Mouse (Mus musculus): Measurements from ENCODE around the gene Mgat5. TPM values are rescaled to one million over a fixed set of nuclear protein-coding genes. Genes with fewer than 3 reads are reported as not detected.

Gene Mgat5
- polyA plus RNA-seq, 1 experiment from 2014 or later: 6.2 TPM

DNA sequence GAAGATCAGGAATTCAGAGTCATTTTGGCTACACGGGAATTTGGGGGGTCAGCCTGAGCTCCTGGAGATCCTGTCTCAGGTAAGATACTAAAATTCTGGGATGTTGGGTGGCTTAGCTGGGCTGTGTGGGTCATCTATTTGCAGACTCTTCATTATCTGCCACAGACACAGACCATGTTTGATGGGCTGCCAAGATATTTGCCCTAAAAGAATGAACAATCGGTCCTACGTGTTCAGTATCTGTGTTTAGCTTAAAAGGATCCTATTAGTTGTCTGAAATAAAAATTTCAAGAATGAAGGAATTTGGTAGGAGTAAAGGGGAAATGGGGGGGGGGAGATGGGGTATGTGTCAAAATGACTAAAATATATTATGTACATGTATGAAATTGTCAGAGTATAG is 105.9 kb downstream of the Mgat5 start:
- 87% methylated on average over 3 of the region's 3 CpGs for WGBS
- no peaks in the 10 kb centered on the region for H3K27me3 ChIP-seq
- H3K9me3 ChIP-seq: no peaks in the 10 kb centered on the region
- H3K4me1 ChIP-seq: no peaks in the 10 kb centered on the region
- H3K9ac ChIP-seq: no peak overlapping the region
- H3K27ac ChIP-seq: no peak overlapping the region
- no peak for ATAC-seq (ENCODE audit: insufficient number of reproducible peaks, insufficient read depth, low FRiP score, low TSS enrichment)
- no peak overlapping the region for H3K4me3 ChIP-seq
- H3K4me2 ChIP-seq (replicated peaks): no peak overlapping the region
- H3K36me3 ChIP-seq: no peaks in the 10 kb centered on the region

- no peak overlapping the region for H3K4me2 ChIP-seq (replicated peaks)
- H3K4me1 ChIP-seq: peaks cover 3% of the 10 kb centered on the region; the same call in 1 of the 2 replicates
- no peak overlapping the region for H3K9ac ChIP-seq
- no peak overlapping the region for H3K27ac ChIP-seq
- no peaks in the 10 kb centered on the region for H3K27me3 ChIP-seq
- H3K9me3 ChIP-seq: no peaks in the 10 kb centered on the region
- H3K36me3 ChIP-seq: no peaks in the 10 kb centered on the region
- H3K4me3 ChIP-seq: no peak overlapping the region
- no peak for ATAC-seq (ENCODE audit: insufficient number of reproducible peaks, insufficient read depth, low FRiP score, low TSS enrichment)
- WGBS: 56% methylated on average over 8 of the region's 8 CpGs
Observed at GRCm38 (mm10) chr1:127313652-127314350, 109.0 kb downstream of the Mgat5 start.

GRCm38 (mm10) chr1:127315763-127316627 is 111.2 kb downstream of the Mgat5 start:
- no peak overlapping the region for H3K4me3 ChIP-seq
- no peaks in the 10 kb centered on the region for H3K9me3 ChIP-seq
- no peaks in the 10 kb centered on the region for H3K36me3 ChIP-seq
- ATAC-seq (ENCODE audit: insufficient number of reproducible peaks, insufficient read depth, low FRiP score, low TSS enrichment): no peak
- H3K4me1 ChIP-seq: peaks cover 3% of the 10 kb centered on the region; the same call in 1 of the 2 replicates
- no peak overlapping the region for H3K9ac ChIP-seq
- H3K4me2 ChIP-seq (replicated peaks): no peak overlapping the region
- WGBS: 87% methylated on average over 13 of the region's 13 CpGs
- no peaks in the 10 kb centered on the region for H3K27me3 ChIP-seq
- no peak overlapping the region for H3K27ac ChIP-seq

GRCm38 (mm10) chr1:127316651-127317050 is 111.8 kb downstream of the Mgat5 start:
- no peak overlapping the region for H3K4me2 ChIP-seq (replicated peaks)
- H3K9me3 ChIP-seq: no peaks in the 10 kb centered on the region
- H3K27ac ChIP-seq: no peak overlapping the region
- H3K27me3 ChIP-seq: no peaks in the 10 kb centered on the region
- WGBS: 83% methylated on average over 6 of the region's 6 CpGs
- H3K4me1 ChIP-seq: peaks cover 3% of the 10 kb centered on the region; the same call in 1 of the 2 replicates
- H3K36me3 ChIP-seq: no peaks in the 10 kb centered on the region
- no peak overlapping the region for H3K4me3 ChIP-seq
- H3K9ac ChIP-seq: no peak overlapping the region
- ATAC-seq (ENCODE audit: insufficient number of reproducible peaks, insufficient read depth, low FRiP score, low TSS enrichment): no peak

DNA sequence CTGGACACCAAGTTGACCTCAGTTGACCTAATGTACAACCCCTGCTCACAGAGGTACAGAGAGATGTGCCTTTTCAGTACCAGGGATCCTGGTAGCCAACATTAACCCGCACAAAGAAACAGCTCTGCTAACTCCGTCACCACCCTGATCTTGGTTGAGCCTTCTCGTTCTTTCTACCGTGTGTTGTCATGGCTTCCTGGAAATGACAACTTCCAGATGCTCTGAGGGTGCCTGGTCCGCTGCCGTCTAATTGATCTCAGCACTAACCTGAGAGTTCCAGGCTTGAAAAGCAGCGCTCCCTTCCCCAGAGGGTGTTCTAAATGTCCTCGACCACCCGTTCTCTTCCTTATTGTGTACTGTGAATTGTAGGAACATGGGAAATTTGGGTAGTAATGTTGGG is 112.7 kb downstream of the Mgat5 start:
- no peaks in the 10 kb centered on the region for H3K9me3 ChIP-seq
- H3K4me2 ChIP-seq (replicated peaks): no peak overlapping the region
- H3K27me3 ChIP-seq: no peaks in the 10 kb centered on the region
- H3K9ac ChIP-seq: no peak overlapping the region
- no peak overlapping the region for H3K27ac ChIP-seq
- ATAC-seq (ENCODE audit: insufficient number of reproducible peaks, insufficient read depth, low FRiP score, low TSS enrichment): no peak
- no peaks in the 10 kb centered on the region for H3K36me3 ChIP-seq
- 41% methylated on average over 9 of the region's 9 CpGs for WGBS
- H3K4me1 ChIP-seq: peaks cover 3% of the 10 kb centered on the region; the same call in 1 of the 2 replicates
- no peak overlapping the region for H3K4me3 ChIP-seq

DNA sequence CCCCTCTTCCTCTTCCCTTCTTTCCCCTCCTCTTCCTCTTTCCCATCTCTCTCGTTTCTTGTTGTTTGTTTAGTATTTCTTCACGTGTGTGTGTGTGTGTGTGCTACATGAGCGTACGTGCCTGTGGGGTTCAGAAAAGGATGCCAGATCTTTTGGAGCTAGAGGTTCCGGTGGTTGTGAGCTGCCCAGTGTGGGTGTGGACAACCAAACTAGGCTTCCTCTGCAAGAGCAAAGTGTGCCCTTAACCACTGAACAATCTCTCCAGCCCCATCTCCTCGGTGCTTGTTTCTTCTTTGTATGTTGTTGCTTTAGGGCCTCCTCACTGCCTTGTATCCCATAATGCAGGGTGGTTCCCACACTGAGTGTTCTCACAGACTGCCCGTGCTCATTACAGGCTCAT is 113.7 kb downstream of the Mgat5 start:
- Histone ChIP-seq H3K36me3 (0 out of 2 replicates have a peak, but pooled peaks cover under 1% of the 10 kb centered on the region), H3K4me1 (peaks cover 3% of the 10 kb centered on the region; the same call in 1 of the 2 replicates), H3K4me3 (no peak overlapping the region), H3K27me3 (no peaks in the 10 kb centered on the region), H3K9me3 (no peaks in the 10 kb centered on the region), H3K4me2 (replicated peaks) (no peak overlapping the region), H3K9ac (no peak overlapping the region), H3K27ac (no peak overlapping the region)
- 86% methylated on average over 7 of the region's 7 CpGs for WGBS
- no peak for ATAC-seq (ENCODE audit: insufficient number of reproducible peaks, insufficient read depth, low FRiP score, low TSS enrichment)

- Histone ChIP-seq H3K4me1 (peaks cover 3% of the 10 kb centered on the region; the same call in 1 of the 2 replicates), H3K27me3 (no peaks in the 10 kb centered on the region), H3K27ac (no peak overlapping the region), H3K9me3 (no peaks in the 10 kb centered on the region), H3K4me3 (no peak overlapping the region), H3K36me3 (peaks cover 12% of the 10 kb centered on the region; the same call in 1 of the 2 replicates), H3K4me2 (replicated peaks) (no peak overlapping the region), H3K9ac (no peak overlapping the region)
- ATAC-seq (ENCODE audit: insufficient number of reproducible peaks, insufficient read depth, low FRiP score, low TSS enrichment): no peak
- WGBS: 68% methylated on average over 6 of the region's 6 CpGs
Observed at GRCm38 (mm10) chr1:127319768-127320167, 115.0 kb downstream of the Mgat5 start.

DNA sequence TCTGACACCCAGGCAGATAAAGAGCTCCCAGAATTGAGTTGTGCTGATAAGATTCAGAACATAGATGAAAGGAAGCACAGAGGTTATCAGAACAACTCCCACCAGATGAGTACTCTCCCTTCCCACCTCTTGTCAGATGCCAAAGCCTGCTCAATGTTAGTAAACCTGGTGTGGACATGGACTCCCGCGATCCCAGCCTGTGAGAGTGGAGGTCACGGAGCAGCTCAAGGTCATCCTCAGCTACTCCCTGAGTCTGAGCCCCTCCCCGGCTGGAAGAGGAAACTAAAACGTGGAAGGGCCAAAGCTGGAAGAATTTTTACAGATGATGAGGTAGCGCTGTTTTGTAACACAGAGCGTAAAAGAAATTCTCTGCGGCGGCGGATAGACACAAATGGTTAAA is 116.1 kb downstream of the Mgat5 start:
- H3K36me3 ChIP-seq: peaks cover 12% of the 10 kb centered on the region; the same call in 1 of the 2 replicates
- H3K4me3 ChIP-seq: no peak overlapping the region
- H3K9me3 ChIP-seq: no peaks in the 10 kb centered on the region
- no peak for ATAC-seq (ENCODE audit: insufficient number of reproducible peaks, insufficient read depth, low FRiP score, low TSS enrichment)
- H3K27ac ChIP-seq: no peak overlapping the region
- WGBS: 75% methylated on average over 10 of the region's 10 CpGs
- H3K27me3 ChIP-seq: no peaks in the 10 kb centered on the region
- no peak overlapping the region for H3K4me2 ChIP-seq (replicated peaks)
- peaks cover 3% of the 10 kb centered on the region; the same call in 1 of the 2 replicates for H3K4me1 ChIP-seq
- no peak overlapping the region for H3K9ac ChIP-seq

- Histone ChIP-seq H3K27ac (no peak overlapping the region), H3K9ac (no peak overlapping the region), H3K27me3 (no peaks in the 10 kb centered on the region), H3K4me3 (no peak overlapping the region), H3K36me3 (peaks cover 12% of the 10 kb centered on the region; the same call in 1 of the 2 replicates), H3K4me1 (peaks cover 3% of the 10 kb centered on the region; the same call in 1 of the 2 replicates), H3K4me2 (replicated peaks) (no peak overlapping the region), H3K9me3 (no peaks in the 10 kb centered on the region)
- ATAC-seq (ENCODE audit: insufficient number of reproducible peaks, insufficient read depth, low FRiP score, low TSS enrichment): no peak
- 59% methylated on average over 3 of the region's 3 CpGs for WGBS
Observed at GRCm38 (mm10) chr1:127321638-127322037, 116.8 kb downstream of the Mgat5 start.

DNA sequence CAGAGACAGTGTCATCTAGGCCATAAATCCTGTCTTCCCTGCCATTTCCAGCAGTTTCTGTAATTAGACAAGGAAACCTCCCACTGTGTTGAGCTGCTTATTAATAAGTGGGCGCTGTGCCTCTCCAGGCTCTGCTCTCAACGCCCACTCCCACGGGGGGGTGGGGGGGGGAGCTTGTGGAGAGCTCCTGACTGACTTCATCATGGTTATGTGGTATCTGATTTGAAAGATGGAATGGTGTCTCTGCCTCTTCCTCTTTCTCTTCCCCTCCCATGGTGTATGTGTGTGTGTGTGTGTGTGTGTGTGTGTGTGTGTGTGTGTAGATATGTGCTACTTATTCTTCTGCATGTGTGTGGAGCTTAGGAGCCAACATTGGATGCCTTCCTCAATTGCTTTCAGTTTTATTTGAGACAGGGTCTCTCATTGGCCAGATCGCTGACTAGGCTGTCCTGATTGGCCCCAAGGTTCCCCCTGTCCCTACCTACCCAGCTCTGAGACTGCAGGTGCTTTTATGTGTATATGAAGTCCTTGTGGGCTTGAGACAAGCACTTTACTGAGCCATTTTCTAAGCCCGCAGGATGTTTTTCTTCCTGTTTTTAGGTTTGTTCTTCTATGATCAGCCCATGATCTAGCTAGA is 117.5 kb downstream of the Mgat5 start:
- Histone ChIP-seq H3K9ac (no peak overlapping the region), H3K27me3 (no peaks in the 10 kb centered on the region), H3K4me3 (no peak overlapping the region), H3K9me3 (no peaks in the 10 kb centered on the region), H3K36me3 (peaks cover 12% of the 10 kb centered on the region; the same call in 1 of the 2 replicates), H3K4me2 (replicated peaks) (no peak overlapping the region), H3K27ac (no peak overlapping the region), H3K4me1 (peaks cover 2% of the 10 kb centered on the region; the same call in 1 of the 2 replicates)
- ATAC-seq (ENCODE audit: insufficient number of reproducible peaks, insufficient read depth, low FRiP score, low TSS enrichment): no peak
- 82% methylated on average over 5 of the region's 5 CpGs for WGBS

- H3K4me2 ChIP-seq (replicated peaks): no peak overlapping the region
- H3K9me3 ChIP-seq: no peaks in the 10 kb centered on the region
- peaks cover 4% of the 10 kb centered on the region; the same call in 1 of the 2 replicates for H3K4me1 ChIP-seq
- WGBS: 82% methylated on average over 8 of the region's 8 CpGs
- H3K27ac ChIP-seq: no peak overlapping the region
- ATAC-seq (ENCODE audit: insufficient number of reproducible peaks, insufficient read depth, low FRiP score, low TSS enrichment): no peak
- H3K4me3 ChIP-seq: no peak overlapping the region
- peaks cover 12% of the 10 kb centered on the region; the same call in 1 of the 2 replicates for H3K36me3 ChIP-seq
- no peak overlapping the region for H3K9ac ChIP-seq
- H3K27me3 ChIP-seq: no peaks in the 10 kb centered on the region
Observed at GRCm38 (mm10) chr1:127325601-127326198, 120.9 kb downstream of the Mgat5 start.

Data from embryonic facial prominence, embryonic 12.5 days (tissue).